In the genomic region with DNA sequence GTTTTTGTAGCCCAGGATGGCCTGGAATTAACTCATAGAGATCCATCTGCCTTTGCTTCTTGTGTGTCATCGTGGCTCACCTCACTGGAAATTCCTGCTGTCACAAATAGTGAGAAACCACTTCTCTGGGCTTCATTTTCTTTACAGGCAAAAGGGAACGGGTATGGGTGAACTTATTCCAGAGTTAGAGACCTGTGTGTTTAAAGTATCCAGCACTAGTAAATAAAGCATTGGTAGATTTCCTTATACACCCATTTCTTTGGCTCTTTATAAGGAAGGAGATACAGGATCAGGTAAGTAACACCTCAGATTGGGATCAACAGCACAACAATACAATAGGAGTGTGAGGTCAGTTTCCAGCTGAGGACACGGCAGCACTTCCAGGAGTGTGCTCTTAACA, we compare ENCODE assay signal across 8 mouse cellular contexts. TPM values are rescaled to one million over a fixed set of nuclear protein-coding genes. Genes with fewer than 3 reads are reported as not detected.
DNase-seq lines count a peak whose midpoint lies in the region; ATAC-seq and TF ChIP-seq lines count a peak whose summit lies in the region.

Rhoc (plus strand) TSS at position 301 of the 400 bp plus-strand sequence.

- peak within 1 kb of the TSS; percentile 78 for H3K4me2 ChIP-seq in heart, embryonic 15.5 days

- ATAC-seq in heart, embryonic 15.5 days (replicated peaks; ENCODE audit: insufficient number of reproducible peaks, insufficient read depth, low FRiP score, low read depth), result no peak

- DNase-seq in lung, adult 2 months, result no peak
- DNase-seq in lung, postnatal 4 days, result no peak
- no peak for DNase-seq in embryonic facial prominence, embryonic 10.5 days (ENCODE audit: low spot score)
- DNase-seq in left cerebral cortex, postnatal 4 days, result no peak
- DNase-seq in ovary, adult 18-20 months (ENCODE audit: low spot score), result no peak
- no peak for DNase-seq in ovary, postnatal 14 days (ENCODE audit: low spot score)

- peaks cover 44% of the 10 kb centered on the region for H3K27me3 ChIP-seq in embryonic facial prominence, embryonic 10.5 days (replicated peaks; ENCODE audit: low read depth, poor library complexity, severe bottlenecking)
- H3K27me3 ChIP-seq in heart, embryonic 15.5 days, result no peaks in the 10 kb centered on the region

- intact Hi-C loops in left cerebral cortex, postnatal 4 days (cut with DNase I), result no loop called here

- H3K4me3 ChIP-seq in lung, adult 2 months (replicated peaks; ENCODE audit: extremely low read depth, low read depth, low read length), result peak within 1 kb of the TSS; percentile 70
- peak within 1 kb of the TSS; percentile 71 for H3K4me3 ChIP-seq in embryonic facial prominence, embryonic 10.5 days
- peak within 1 kb of the TSS; percentile 79 for H3K4me3 ChIP-seq in heart, embryonic 15.5 days
- peak within 1 kb of the TSS; percentile 44 for H3K4me3 ChIP-seq in olfactory bulb, adult 2 months (ENCODE audit: insufficient read depth, low read depth, low read length)

- peak within 1 kb of the TSS; percentile 81 for H3K9ac ChIP-seq in heart, embryonic 15.5 days

- peaks cover 12% of the 10 kb centered on the region for H3K4me1 ChIP-seq in lung, adult 2 months (ENCODE audit: control insufficient read depth, insufficient read depth, low read length)
- H3K4me1 ChIP-seq in embryonic facial prominence, embryonic 10.5 days, result peaks cover 51% of the 10 kb centered on the region
- H3K4me1 ChIP-seq in heart, embryonic 15.5 days (replicated peaks), result peaks cover 44% of the 10 kb centered on the region
- H3K4me1 ChIP-seq in olfactory bulb, adult 2 months (ENCODE audit: control insufficient read depth, insufficient read depth, low read length), result peaks cover 36% of the 10 kb centered on the region

- no peak for TF ChIP-seq CTCF in lung, adult 2 months (IDR thresholded peaks at IDR 0.05; ENCODE audit: insufficient read depth, low read length)
- TF ChIP-seq CTCF in olfactory bulb, adult 2 months (IDR thresholded peaks at IDR 0.05; ENCODE audit: insufficient read depth, low read depth, low read length), result no peak

- TF ChIP-seq POLR2A in lung, adult 2 months (IDR thresholded peaks at IDR 0.05; ENCODE audit: borderline replicate concordance, extremely low read depth, low read depth, low read length), result no peak
- TF ChIP-seq POLR2A in olfactory bulb, adult 2 months (IDR thresholded peaks at IDR 0.05; ENCODE audit: insufficient read depth, low read depth, low read length), result no peak

- H3K27ac ChIP-seq in embryonic facial prominence, embryonic 10.5 days (replicated peaks), result peak within 1 kb of the TSS; percentile 90
- peak within 1 kb of the TSS; percentile 95 for H3K27ac ChIP-seq in heart, embryonic 15.5 days
- H3K27ac ChIP-seq in olfactory bulb, adult 2 months (ENCODE audit: insufficient read depth, low read depth, low read length), result no peak within 1 kb of the TSS

- WGBS in lung, adult 2 months, result 22% methylated on average over 3 of the region's 3 CpGs
- 33% methylated on average over 3 of the region's 3 CpGs for WGBS in embryonic facial prominence, embryonic 10.5 days
- 21% methylated on average over 3 of the region's 3 CpGs for WGBS in heart, embryonic 15.5 days
- 50% methylated on average over 3 of the region's 3 CpGs for WGBS in olfactory bulb, adult 2 months

- peaks cover 20% of the 10 kb centered on the region for H3K36me3 ChIP-seq in embryonic facial prominence, embryonic 10.5 days (replicated peaks)
- peaks cover 5% of the 10 kb centered on the region; the same call in 1 of the 2 replicates for H3K36me3 ChIP-seq in heart, embryonic 15.5 days

- H3K9me3 ChIP-seq in embryonic facial prominence, embryonic 10.5 days, result no peaks in the 10 kb centered on the region
- no peaks in the 10 kb centered on the region for H3K9me3 ChIP-seq in heart, embryonic 15.5 days (replicated peaks)

RNA-seq across cellular contexts. Expression of gene Rhoc, which starts in this region (rescaled TPM):
- 107 and 140 TPM in 2 replicates for polyA plus RNA-seq in lung, adult 2 months (2012; rRNA removed)
- 120 and 121 TPM in 2 replicates for polyA plus RNA-seq in embryonic facial prominence, embryonic 10.5 days (2016; fragmentation: Nextera tagmentation; extraction: Ambion mirVana)
- 170 and 177 TPM in 2 replicates for polyA plus RNA-seq in heart, embryonic 15.5 days (2015; fragmentation: Nextera tagmentation; extraction: Ambion mirVana)
- total RNA-seq in left cerebral cortex, postnatal 4 days (2021), result 10 to 100 TPM; 42.1 to 43.3 TPM
- polyA plus RNA-seq in olfactory bulb, adult 2 months (2012; ENCODE audit: insufficient read depth, insufficient read length, low replicate concordance, missing spikeins), result not detected in 2 replicates

Comparison
In these comparisons a context has a peak if more than half of its experiments do, and no peak if none do; other contexts are left out.
1. RNA of gene Rhoc (polyA plus RNA-seq): 170 to 177 TPM in heart, embryonic 15.5 days, 107 to 140 TPM in lung, adult 2 months and 120 to 121 TPM in embryonic facial prominence, embryonic 10.5 days; not detected in olfactory bulb, adult 2 months; every median in the first group is over 100 times any median in the second.
2. Peak in every context shown above with its lines, with median percentiles within 50 percentile points of each other: H3K4me3 ChIP-seq.